Mouse (Mus musculus) forebrain, embryonic 15.5 days (tissue): ENCODE measurements at regions not wholly inside any gene's neighbourhood (a gene's known extent, or its start where the extent isn't known, plus 50 kb on each side); places are given as distances from the start of the nearest gene placed in this dataset.
A peak's percentile ranks its signal among the peaks of the same experiment; 100 is the strongest.

Experiments
- ATAC-seq: fragments of 200-750 bp; cut with Nextera tagmentation; replicated peaks from 2 replicates; pipeline ENCODE4 v1.8.0; 2017; ENCODE audit warnings: mild to moderate bottlenecking, moderate TSS enrichment, moderate library complexity
- H3K27ac ChIP-seq: fragments of 300-500 bp; sonication (generic); replicated peaks from 2 replicates; pipeline ENCODE4 v1.5.1; 2015; ENCODE audit warnings: mild to moderate bottlenecking, inconsistent platforms
- H3K27me3 ChIP-seq: fragments of 300-500 bp; sonication (generic); 2 replicates; pipeline ENCODE4 v1.6.1; 2015; ENCODE audit warnings: inconsistent platforms
- H3K36me3 ChIP-seq: fragments of 300-500 bp; sonication (generic); 2 replicates; pipeline ENCODE4 v1.6.1; 2015; ENCODE audit warnings: mild to moderate bottlenecking, inconsistent platforms
- H3K4me1 ChIP-seq: fragments of 300-500 bp; sonication (generic); 2 replicates; pipeline ENCODE4 v1.6.1; 2015; ENCODE audit warnings: inconsistent platforms
- H3K4me2 ChIP-seq: fragments of 300-500 bp; sonication (generic); replicated peaks from 2 replicates; pipeline ENCODE4 v1.6.1; 2015; ENCODE audit warnings: mild to moderate bottlenecking, inconsistent platforms
- H3K4me3 ChIP-seq: fragments of 300-500 bp; sonication (generic); 2 replicates; pipeline ENCODE4 v1.5.1; 2015; ENCODE audit warnings: mild to moderate bottlenecking, inconsistent platforms
- H3K9ac ChIP-seq: fragments of 300-500 bp; sonication (generic); replicated peaks from 2 replicates; pipeline ENCODE4 v1.6.1; 2015; ENCODE audit warnings: mild to moderate bottlenecking, inconsistent platforms
- H3K9me3 ChIP-seq: fragments of 300-500 bp; sonication (generic); 2 replicates; pipeline ENCODE4 v1.6.1; 2016; ENCODE audit warnings: inconsistent platforms
- WGBS: fragments of 180-500 bp; shearing (Covaris S2); methylation state at CpG from one replicate; pipeline ENCODE4 v1.1.7; 2015; ENCODE audit warnings: mixed read lengths; 5-methylcytosine and 5-hydroxymethylcytosine counted together

GRCm38 (mm10) chr2:21956112-21956963 is 271.0 kb upstream of the Myo3a start:
- Histone ChIP-seq H3K27ac (peak overlapping the region; percentile 43; the same call in 1 of the 2 replicates), H3K36me3 (no peaks in the 10 kb centered on the region), H3K27me3 (no peaks in the 10 kb centered on the region), H3K9ac (no peak overlapping the region), H3K4me3 (no peak overlapping the region), H3K9me3 (no peaks in the 10 kb centered on the region), H3K4me1 (peaks cover 15% of the 10 kb centered on the region), H3K4me2 (no peak overlapping the region)
- WGBS = 52% methylated on average over 3 of the region's 3 CpGs
- ATAC-seq = no peak

DNA sequence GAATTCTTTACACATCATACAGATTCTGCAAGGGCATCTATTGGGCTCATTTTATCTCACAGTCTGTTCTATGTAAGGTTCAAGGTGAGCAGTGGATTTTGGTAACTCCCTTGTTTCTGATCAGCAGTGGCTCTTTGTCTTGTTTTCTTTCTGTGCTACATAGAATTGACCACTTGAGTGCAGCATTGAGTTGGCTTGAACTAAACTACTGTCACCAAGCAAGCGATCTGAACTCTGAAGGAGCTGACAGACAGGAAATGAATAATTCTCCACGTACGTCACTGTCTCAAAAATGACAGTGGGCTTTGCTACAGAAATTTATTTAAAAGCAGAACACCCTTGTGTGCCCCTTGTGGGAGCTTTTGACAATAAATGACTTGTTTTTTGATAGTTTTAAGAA is 268.9 kb upstream of the Myo3a start:
- H3K36me3 ChIP-seq = no peaks in the 10 kb centered on the region
- no peaks in the 10 kb centered on the region for H3K9me3 ChIP-seq
- peak overlapping the region; percentile 75 for H3K27ac ChIP-seq
- no peaks in the 10 kb centered on the region for H3K27me3 ChIP-seq
- peak overlapping the region; percentile 26 for H3K4me2 ChIP-seq
- under 1% methylated on average over 3 of the region's 3 CpGs for WGBS
- no peak overlapping the region for H3K4me3 ChIP-seq
- ATAC-seq = peak; percentile 88
- peaks cover 17% of the 10 kb centered on the region for H3K4me1 ChIP-seq
- peak overlapping the region; percentile 16; the same call in 1 of the 2 replicates for H3K9ac ChIP-seq

- peaks cover 21% of the 10 kb centered on the region for H3K4me1 ChIP-seq
- H3K9me3 ChIP-seq = no peaks in the 10 kb centered on the region
- no peak overlapping the region for H3K4me3 ChIP-seq
- H3K36me3 ChIP-seq = no peaks in the 10 kb centered on the region
- H3K4me2 ChIP-seq = peak overlapping the region; percentile 26
- 35% methylated on average over 3 of the region's 3 CpGs for WGBS
- peak; percentile 51 for ATAC-seq
- peak overlapping the region; percentile 75 for H3K27ac ChIP-seq
- H3K9ac ChIP-seq = peak overlapping the region; percentile 16; the same call in 1 of the 2 replicates
- H3K27me3 ChIP-seq = no peaks in the 10 kb centered on the region
Measured at GRCm38 (mm10) chr2:21958802-21959201, 268.5 kb upstream of the Myo3a start.

- Histone ChIP-seq H3K27me3 (no peaks in the 10 kb centered on the region), H3K4me3 (peak overlapping the region; percentile 11), H3K9me3 (no peaks in the 10 kb centered on the region), H3K4me2 (peak overlapping the region; percentile 41), H3K36me3 (no peaks in the 10 kb centered on the region), H3K4me1 (peaks cover 17% of the 10 kb centered on the region), H3K9ac (0 out of 2 replicates have a peak overlapping the region, but pooled peaks have one; percentile 4), H3K27ac (peak overlapping the region; percentile 78)
- ATAC-seq = peak; percentile 39
- 4% methylated on average over 7 of the region's 7 CpGs for WGBS
Measured at GRCm38 (mm10) chr2:21963343-21964026, 263.8 kb upstream of the Myo3a start.

- H3K9ac ChIP-seq = 0 out of 2 replicates have a peak overlapping the region, but pooled peaks have one; percentile 4
Measured at GRCm38 (mm10) chr2:21964027-21964605, 263.2 kb upstream of the Myo3a start.

DNA sequence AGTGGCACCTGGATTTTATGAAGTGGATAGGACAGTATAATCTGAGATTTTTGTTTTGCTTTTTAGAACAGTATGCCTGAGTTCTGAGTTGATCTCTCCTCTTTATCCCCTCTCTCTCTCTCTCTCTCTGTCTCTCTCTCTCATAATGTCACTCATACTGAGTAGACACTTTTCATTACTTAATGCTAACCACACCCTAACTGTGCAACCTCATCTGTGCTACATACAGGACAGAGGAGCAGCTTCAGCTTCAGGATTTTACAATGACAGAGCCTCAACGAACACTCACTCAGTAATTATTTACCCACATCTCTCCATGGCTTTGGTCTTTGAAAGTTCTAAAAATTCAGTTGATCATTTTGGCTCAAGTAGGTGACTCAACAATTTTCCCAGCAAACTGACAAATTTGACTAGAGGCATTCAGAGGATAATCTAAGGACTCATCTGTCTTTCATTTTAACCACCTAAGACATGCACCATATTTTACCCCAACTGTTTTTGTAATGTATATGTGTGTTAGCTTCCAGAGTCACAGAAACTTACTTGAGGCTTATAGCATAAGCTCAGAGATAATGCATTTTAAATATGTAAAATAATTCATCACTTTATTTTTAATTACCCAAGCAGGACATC is 256.4 kb upstream of the Myo3a start:
- no peaks in the 10 kb centered on the region for H3K9me3 ChIP-seq
- H3K27ac ChIP-seq = no peak overlapping the region
- no peaks in the 10 kb centered on the region for H3K36me3 ChIP-seq
- H3K4me1 ChIP-seq = no peaks in the 10 kb centered on the region
- no peak overlapping the region for H3K9ac ChIP-seq
- no peak overlapping the region for H3K4me2 ChIP-seq
- no peaks in the 10 kb centered on the region for H3K27me3 ChIP-seq
- 82% methylated on average over 1 of the region's 1 CpGs for WGBS
- no peak overlapping the region for H3K4me3 ChIP-seq
- ATAC-seq = no peak

More at GRCm38 (mm10) chr2:21964027-21964605, 263.2 kb upstream of the Myo3a start:
- no peaks in the 10 kb centered on the region for H3K9me3 ChIP-seq
- H3K4me2 ChIP-seq = peak overlapping the region; percentile 41
- H3K4me1 ChIP-seq = peaks cover 12% of the 10 kb centered on the region
- no peaks in the 10 kb centered on the region for H3K36me3 ChIP-seq
- ATAC-seq = peak; percentile 95
- H3K27ac ChIP-seq = peak overlapping the region; percentile 78
- no peaks in the 10 kb centered on the region for H3K27me3 ChIP-seq
- peak overlapping the region; percentile 11 for H3K4me3 ChIP-seq
- WGBS = under 1% methylated on average over 10 of the region's 10 CpGs

GRCm38 (mm10) chr2:21974599-21974998 is 252.7 kb upstream of the Myo3a start:
- no peak overlapping the region for H3K4me3 ChIP-seq
- H3K4me2 ChIP-seq = no peak overlapping the region
- H3K9ac ChIP-seq = no peak overlapping the region
- 70% methylated on average over 3 of the region's 3 CpGs for WGBS
- H3K9me3 ChIP-seq = no peaks in the 10 kb centered on the region
- no peaks in the 10 kb centered on the region for H3K27me3 ChIP-seq
- no peaks in the 10 kb centered on the region for H3K36me3 ChIP-seq
- H3K4me1 ChIP-seq = no peaks in the 10 kb centered on the region
- no peak for ATAC-seq
- no peak overlapping the region for H3K27ac ChIP-seq

GRCm38 (mm10) chr2:21975547-21975946 is 251.8 kb upstream of the Myo3a start:
- no peaks in the 10 kb centered on the region for H3K36me3 ChIP-seq
- no peaks in the 10 kb centered on the region for H3K4me1 ChIP-seq
- no peak for ATAC-seq
- no peak overlapping the region for H3K4me3 ChIP-seq
- H3K27ac ChIP-seq = no peak overlapping the region
- H3K9ac ChIP-seq = no peak overlapping the region
- WGBS = 50% methylated on average over 1 of the region's 1 CpGs
- H3K27me3 ChIP-seq = no peaks in the 10 kb centered on the region
- H3K4me2 ChIP-seq = no peak overlapping the region
- no peaks in the 10 kb centered on the region for H3K9me3 ChIP-seq

GRCm38 (mm10) chr2:21976337-21976736 is 251.0 kb upstream of the Myo3a start:
- ATAC-seq = no peak
- Histone ChIP-seq H3K4me1 (no peaks in the 10 kb centered on the region), H3K27me3 (no peaks in the 10 kb centered on the region), H3K9ac (no peak overlapping the region), H3K36me3 (no peaks in the 10 kb centered on the region), H3K4me2 (no peak overlapping the region), H3K4me3 (no peak overlapping the region), H3K9me3 (no peaks in the 10 kb centered on the region), H3K27ac (no peak overlapping the region)

DNA sequence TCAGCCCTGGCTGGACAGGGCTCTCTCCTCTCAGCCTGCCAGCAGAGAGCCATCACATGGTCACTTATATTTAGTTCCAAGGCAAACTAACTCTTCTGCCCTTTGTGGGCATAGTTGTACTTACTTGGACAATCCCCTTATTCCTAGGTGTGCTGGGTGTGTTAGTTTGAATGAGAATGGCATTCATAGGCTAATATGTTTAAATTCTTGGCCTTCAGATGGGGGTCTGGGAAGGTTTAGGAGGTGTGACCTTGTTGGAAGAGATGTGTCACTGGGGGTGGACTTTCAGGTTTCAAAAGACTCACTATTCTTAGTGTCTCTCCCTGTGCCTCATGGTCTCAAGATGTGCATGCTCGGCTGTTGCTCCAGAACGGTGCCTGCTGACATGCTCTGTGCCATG is 250.5 kb upstream of the Myo3a start:
- Histone ChIP-seq H3K4me2 (no peak overlapping the region), H3K4me1 (no peaks in the 10 kb centered on the region), H3K36me3 (no peaks in the 10 kb centered on the region), H3K27me3 (no peaks in the 10 kb centered on the region), H3K4me3 (no peak overlapping the region), H3K9ac (no peak overlapping the region), H3K27ac (no peak overlapping the region), H3K9me3 (no peaks in the 10 kb centered on the region)
- WGBS = 86% methylated on average over 2 of the region's 2 CpGs
- no peak for ATAC-seq

DNA sequence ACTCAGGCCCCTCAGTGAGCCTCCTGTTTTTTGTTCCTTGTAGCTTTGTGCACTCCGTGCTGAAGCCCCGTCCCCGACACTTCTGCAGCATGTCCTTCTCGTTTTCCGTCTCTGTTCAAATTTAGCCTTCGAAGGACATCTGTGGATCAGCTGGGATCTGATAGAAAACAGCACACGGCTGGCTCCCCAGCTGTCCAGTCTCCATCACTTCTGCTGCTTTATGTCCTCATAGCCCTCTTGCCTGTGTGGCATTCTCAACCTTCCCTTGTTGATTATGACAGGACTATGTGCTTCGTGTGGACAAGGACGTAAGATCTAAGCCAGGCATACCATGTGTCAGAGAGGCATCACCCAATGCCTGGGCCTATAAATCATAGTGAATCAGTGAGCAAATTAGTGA is 247.1 kb upstream of the Myo3a start:
- no peaks in the 10 kb centered on the region for H3K4me1 ChIP-seq
- ATAC-seq = no peak
- H3K9me3 ChIP-seq = no peaks in the 10 kb centered on the region
- H3K27ac ChIP-seq = no peak overlapping the region
- H3K4me3 ChIP-seq = no peak overlapping the region
- no peaks in the 10 kb centered on the region for H3K36me3 ChIP-seq
- 86% methylated on average over 9 of the region's 9 CpGs for WGBS
- no peak overlapping the region for H3K4me2 ChIP-seq
- H3K9ac ChIP-seq = no peak overlapping the region
- H3K27me3 ChIP-seq = no peaks in the 10 kb centered on the region

- H3K9me3 ChIP-seq = no peaks in the 10 kb centered on the region
- no peak for ATAC-seq
- H3K9ac ChIP-seq = no peak overlapping the region
- peaks cover 10% of the 10 kb centered on the region for H3K4me1 ChIP-seq
- H3K27ac ChIP-seq = no peak overlapping the region
- H3K4me3 ChIP-seq = no peak overlapping the region
- 68% methylated on average over 2 of the region's 2 CpGs for WGBS
- no peaks in the 10 kb centered on the region for H3K36me3 ChIP-seq
- no peaks in the 10 kb centered on the region for H3K27me3 ChIP-seq
- no peak overlapping the region for H3K4me2 ChIP-seq
Measured at GRCm38 (mm10) chr2:22024438-22024837, 202.9 kb upstream of the Myo3a start.
